Mouse (Mus musculus) embryonic facial prominence, embryonic 10.5 days (tissue): ENCODE data around the gene D130043K22Rik. TPM values are rescaled to one million over a fixed set of nuclear protein-coding genes. Genes with fewer than 3 reads are reported as not detected.

Experiments
- DNase-seq: peaks from one replicate; pipeline ENCODE4 v3.0.0-alpha.2; 2017; ENCODE audit warnings: low spot score
- H3K27ac ChIP-seq: fragments of 300-500 bp; sonication (generic); replicated peaks from 2 replicates; pipeline ENCODE4 v1.5.1; 2016; ENCODE audit warnings: mild to moderate bottlenecking
- H3K27me3 ChIP-seq: fragments of 300-500 bp; sonication (generic); replicated peaks from 2 replicates; pipeline ENCODE4 v1.6.1; 2016; ENCODE audit warnings: low read depth, mild to moderate bottlenecking; ENCODE audit not compliant: poor library complexity, severe bottlenecking
- H3K36me3 ChIP-seq: fragments of 300-500 bp; sonication (generic); replicated peaks from 2 replicates; pipeline ENCODE4 v1.6.1; 2016; ENCODE audit warnings: mild to moderate bottlenecking, moderate library complexity
- H3K4me1 ChIP-seq: fragments of 300-500 bp; sonication (generic); 2 replicates; pipeline ENCODE4 v1.6.1; 2016
- H3K4me3 ChIP-seq: fragments of 300-500 bp; sonication (generic); 2 replicates; pipeline ENCODE4 v1.5.1; 2016; ENCODE audit warnings: mild to moderate bottlenecking, moderate library complexity
- H3K9me3 ChIP-seq: fragments of 300-500 bp; sonication (generic); 2 replicates; pipeline ENCODE4 v1.6.1; 2016; ENCODE audit warnings: mild to moderate bottlenecking
- WGBS: fragments of 180-500 bp; shearing (Covaris S2); methylation state at CpG from one replicate; pipeline ENCODE4 v1.1.7; 2016; 5-methylcytosine and 5-hydroxymethylcytosine counted together
- polyA plus RNA-seq: library from polyadenylated mRNA; unstranded; fragments of >200 nt; fragmentation: Nextera tagmentation; extraction: Ambion mirVana; gene quantifications from 2 replicates; pipeline ENCODE4 v1.2.1, GENCODE M21; 2016

D130043K22Rik gene
- 0.19 and 0.27 TPM in 2 replicates for polyA plus RNA-seq

GRCm38 (mm10) chr13:24844983-24845955, at the start of gene D130043K22Rik:
D130043K22Rik (plus strand) TSS chr13:24845135.
- Histone ChIP-seq H3K27ac (no peak within 1 kb of the TSS), H3K9me3 (no peaks in the 10 kb centered on the region)

GRCm38 (mm10) chr13:24798686-24799085, 46.2 kb upstream of the D130043K22Rik start:
- H3K36me3 ChIP-seq: no peaks in the 10 kb centered on the region
- peaks cover 23% of the 10 kb centered on the region for H3K4me1 ChIP-seq
- no peak overlapping the region for H3K27ac ChIP-seq
- H3K9me3 ChIP-seq: no peaks in the 10 kb centered on the region
- WGBS: 96% methylated on average over 4 of the region's 4 CpGs
- DNase-seq: no peak
- no peaks in the 10 kb centered on the region for H3K27me3 ChIP-seq
- H3K4me3 ChIP-seq: no peak overlapping the region

More at GRCm38 (mm10) chr13:24844983-24845955, at the start of gene D130043K22Rik:
- H3K36me3 ChIP-seq: peaks cover 25% of the 10 kb centered on the region
- no peaks in the 10 kb centered on the region for H3K27me3 ChIP-seq
- H3K4me1 ChIP-seq: peaks cover 14% of the 10 kb centered on the region
- H3K4me3 ChIP-seq: peak within 1 kb of the TSS; percentile 58
- 13% methylated on average over 40 of the region's 40 CpGs for WGBS
- peak; percentile 76 for DNase-seq

GRCm38 (mm10) chr13:24799378-24799777, 45.6 kb upstream of the D130043K22Rik start:
- no peaks in the 10 kb centered on the region for H3K36me3 ChIP-seq
- H3K27me3 ChIP-seq: no peaks in the 10 kb centered on the region
- no peak overlapping the region; the same call in 1 of the 2 replicates for H3K27ac ChIP-seq
- H3K4me3 ChIP-seq: peak overlapping the region; percentile 99
- no peak for DNase-seq
- H3K9me3 ChIP-seq: no peaks in the 10 kb centered on the region
- H3K4me1 ChIP-seq: peaks cover 30% of the 10 kb centered on the region
- 66% methylated on average over 5 of the region's 5 CpGs for WGBS

- DNase-seq: peak; percentile 41
- Histone ChIP-seq H3K36me3 (peaks cover 6% of the 10 kb centered on the region), H3K4me1 (peaks cover 35% of the 10 kb centered on the region), H3K4me3 (peak overlapping the region; percentile 99), H3K27me3 (no peaks in the 10 kb centered on the region), H3K27ac (peak overlapping the region; percentile 97), H3K9me3 (no peaks in the 10 kb centered on the region)
- under 1% methylated on average over 31 of the region's 31 CpGs for WGBS
Observed at GRCm38 (mm10) chr13:24799925-24800673, 44.8 kb upstream of the D130043K22Rik start.

DNA sequence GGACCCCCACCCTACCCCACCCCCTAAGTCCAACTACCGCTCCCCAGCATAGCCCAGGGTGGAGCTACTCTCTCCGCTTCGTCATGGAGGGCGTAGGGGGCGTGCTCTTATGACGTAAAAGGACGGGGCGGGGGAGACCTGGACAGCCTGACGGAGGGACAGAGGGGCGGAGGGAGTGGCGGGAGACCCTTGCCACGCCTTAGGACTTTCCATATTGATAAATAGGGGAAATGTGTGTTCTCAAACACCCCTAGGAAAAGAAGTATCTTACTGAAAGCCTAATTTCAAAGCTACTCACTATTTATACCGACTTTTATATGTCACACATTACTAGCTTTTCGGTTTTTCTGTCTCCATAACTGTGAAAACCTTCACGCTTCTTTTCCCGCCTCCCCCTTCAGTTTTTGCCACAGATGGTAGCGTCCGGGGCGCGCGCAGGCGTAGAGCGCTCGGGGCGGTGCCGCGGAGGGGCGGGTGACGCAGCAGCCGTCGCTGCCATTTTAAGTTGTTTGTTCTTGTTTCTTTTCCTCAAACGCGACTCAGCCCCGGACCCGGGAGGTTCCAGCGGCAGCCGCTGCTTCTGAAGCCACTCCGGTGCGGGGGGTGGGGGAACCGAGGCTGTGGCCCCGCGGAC, 44.1 kb upstream of the D130043K22Rik start:
- Histone ChIP-seq H3K4me1 (peaks cover 35% of the 10 kb centered on the region), H3K9me3 (no peaks in the 10 kb centered on the region), H3K4me3 (peak overlapping the region; percentile 99), H3K36me3 (peaks cover 13% of the 10 kb centered on the region), H3K27me3 (no peaks in the 10 kb centered on the region), H3K27ac (peak overlapping the region; percentile 97)
- peak; percentile 97 for DNase-seq
- under 1% methylated on average over 42 of the region's 42 CpGs for WGBS

- WGBS: under 1% methylated on average over 74 of the region's 74 CpGs
Observed at GRCm38 (mm10) chr13:24801308-24801921, 43.5 kb upstream of the D130043K22Rik start, which contains the start of gene BC005537. BC005537 (plus strand) TSS chr13:24801657.

DNA sequence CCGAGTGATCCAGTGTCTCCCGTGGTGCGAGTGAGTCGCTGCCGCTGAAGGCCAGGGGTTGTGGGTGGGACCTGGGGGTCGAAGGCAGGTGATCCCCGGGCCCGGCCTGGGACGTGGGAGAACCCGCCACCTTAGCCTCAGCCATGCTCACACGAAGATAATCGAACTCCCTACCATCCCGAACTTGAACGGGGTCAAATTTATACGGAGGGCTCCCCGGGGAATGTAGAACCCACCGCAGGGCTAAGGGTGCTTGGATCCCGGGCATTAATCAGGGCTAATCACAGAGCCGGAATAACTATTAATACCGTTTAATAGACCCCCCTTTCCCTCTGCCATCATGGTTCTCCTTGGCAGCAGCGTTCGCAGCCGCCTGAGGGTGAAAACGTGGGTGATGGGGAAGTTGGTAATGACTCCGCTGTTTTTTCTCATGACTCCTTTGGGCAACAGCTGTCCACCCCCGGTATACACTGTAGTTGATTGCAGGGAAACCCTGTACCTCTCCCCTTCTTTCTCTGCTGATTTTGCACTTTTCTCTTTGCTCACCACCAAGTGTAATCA, 42.7 kb upstream of the D130043K22Rik start:
- Histone ChIP-seq H3K27ac (peak overlapping the region; percentile 97), H3K4me1 (peaks cover 35% of the 10 kb centered on the region), H3K36me3 (peaks cover 26% of the 10 kb centered on the region)

More at GRCm38 (mm10) chr13:24801308-24801921, 43.5 kb upstream of the D130043K22Rik start, which contains the start of gene BC005537:
- Histone ChIP-seq H3K9me3 (no peaks in the 10 kb centered on the region), H3K36me3 (peaks cover 19% of the 10 kb centered on the region), H3K27me3 (no peaks in the 10 kb centered on the region), H3K4me3 (peak within 1 kb of the TSS; percentile 99), H3K4me1 (peaks cover 35% of the 10 kb centered on the region), H3K27ac (peak within 1 kb of the TSS; percentile 97)
- DNase-seq: peak; percentile 77

GRCm38 (mm10) chr13:24803196-24803595, 41.7 kb upstream of the D130043K22Rik start:
- Histone ChIP-seq H3K4me1 (peaks cover 35% of the 10 kb centered on the region), H3K4me3 (peak overlapping the region; percentile 99), H3K36me3 (peaks cover 36% of the 10 kb centered on the region), H3K27me3 (no peaks in the 10 kb centered on the region), H3K27ac (no peak overlapping the region), H3K9me3 (no peaks in the 10 kb centered on the region)
- DNase-seq: no peak
- WGBS: 47% methylated on average over 2 of the region's 2 CpGs

More for the DNA sequence above, 42.7 kb upstream of the D130043K22Rik start:
- Histone ChIP-seq H3K4me3 (peak overlapping the region; percentile 99), H3K9me3 (no peaks in the 10 kb centered on the region), H3K27me3 (no peaks in the 10 kb centered on the region)
- DNase-seq: peak; percentile 47
- WGBS: under 1% methylated on average over 26 of the region's 26 CpGs

DNA sequence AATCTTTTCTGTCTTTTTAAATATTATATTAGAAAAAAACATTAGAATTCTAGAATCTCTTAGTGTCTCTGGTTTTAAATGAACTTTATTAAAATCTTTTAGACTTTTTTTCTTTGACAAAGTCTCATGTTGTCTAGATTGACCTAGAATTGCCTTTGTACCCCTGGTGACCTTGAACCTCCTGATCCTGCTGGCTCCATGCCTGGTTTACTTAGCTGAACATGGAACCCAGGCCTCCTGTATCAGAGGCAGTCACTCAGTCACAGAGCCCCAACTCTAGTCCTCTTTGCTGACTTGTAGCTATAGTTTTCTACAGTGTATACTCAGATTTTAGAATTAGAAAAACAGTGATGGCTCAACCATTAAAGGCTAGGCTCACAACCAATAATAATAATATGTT, 38.9 kb upstream of the D130043K22Rik start:
- H3K27ac ChIP-seq: no peak overlapping the region
- no peaks in the 10 kb centered on the region for H3K27me3 ChIP-seq
- H3K4me1 ChIP-seq: peaks cover 28% of the 10 kb centered on the region
- no peak overlapping the region for H3K4me3 ChIP-seq
- no peak for DNase-seq
- H3K36me3 ChIP-seq: peaks cover 65% of the 10 kb centered on the region
- H3K9me3 ChIP-seq: no peaks in the 10 kb centered on the region

- no peak for DNase-seq
- no peak overlapping the region for H3K27ac ChIP-seq
- H3K4me3 ChIP-seq: no peak overlapping the region
- H3K27me3 ChIP-seq: no peaks in the 10 kb centered on the region
- WGBS: 98% methylated on average over 2 of the region's 2 CpGs
- H3K9me3 ChIP-seq: no peaks in the 10 kb centered on the region
- H3K36me3 ChIP-seq: peaks cover 94% of the 10 kb centered on the region
- 0 out of 2 replicates have a peak, but pooled peaks cover 5% of the 10 kb centered on the region for H3K4me1 ChIP-seq
Observed at GRCm38 (mm10) chr13:24812521-24812920, 32.4 kb upstream of the D130043K22Rik start.

- Histone ChIP-seq H3K27ac (no peak overlapping the region), H3K9me3 (no peaks in the 10 kb centered on the region), H3K4me1 (0 out of 2 replicates have a peak, but pooled peaks cover 5% of the 10 kb centered on the region), H3K4me3 (no peak overlapping the region), H3K36me3 (peaks cover 77% of the 10 kb centered on the region), H3K27me3 (no peaks in the 10 kb centered on the region)
- WGBS: 72% methylated on average over 1 of the region's 1 CpGs
- DNase-seq: no peak
Observed at GRCm38 (mm10) chr13:24814616-24815015, 30.3 kb upstream of the D130043K22Rik start.
